Mouse (Mus musculus): Measurements from ENCODE around the gene Blvrb.

DNA sequence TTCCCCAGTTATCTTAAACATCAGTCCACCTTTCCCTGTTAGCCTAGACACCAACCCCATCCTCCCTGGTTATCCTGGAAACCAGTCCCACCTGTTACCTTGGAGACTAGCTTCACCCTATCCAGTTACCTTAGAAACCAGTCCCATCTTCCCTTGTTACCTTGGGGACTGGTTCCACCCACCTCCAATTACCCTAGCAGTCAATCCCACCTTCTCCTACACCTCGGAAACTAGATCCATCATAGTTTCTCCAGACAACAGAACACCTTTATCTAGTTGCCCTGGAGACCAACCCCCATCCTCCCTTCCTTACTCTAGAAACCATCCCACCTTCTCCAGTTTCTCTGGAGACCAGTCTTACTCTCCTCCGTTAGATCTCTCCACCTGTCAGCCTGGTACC, 30.6 kb upstream of the Blvrb start:
- TF ChIP-seq CTCF (IDR thresholded peaks at IDR 0.05; ENCODE audit: low read depth) (no peak), EP300 (IDR thresholded peaks at IDR 0.05; ENCODE audit: low read depth) (no peak)
